Mouse (Mus musculus) cerebral cortex, adult 2 months (tissue): ENCODE data around the gene Dlx5.

Experiments used
- WGBS: fragments of 180-500 bp; shearing (Covaris S2); methylation state at CpG from one replicate; pipeline ENCODE4 v1.1.7; 2018; 5-methylcytosine and 5-hydroxymethylcytosine counted together

Gene Dlx5

GRCm38 (mm10) chr6:6859950-6860410 lies 21.9 kb downstream of the Dlx5 start:
- 3% methylated on average over 21 of the region's 21 CpGs for WGBS

GRCm38 (mm10) chr6:6859111-6859949 lies 22.6 kb downstream of the Dlx5 start:
- 7% methylated on average over 19 of the region's 19 CpGs for WGBS

DNA sequence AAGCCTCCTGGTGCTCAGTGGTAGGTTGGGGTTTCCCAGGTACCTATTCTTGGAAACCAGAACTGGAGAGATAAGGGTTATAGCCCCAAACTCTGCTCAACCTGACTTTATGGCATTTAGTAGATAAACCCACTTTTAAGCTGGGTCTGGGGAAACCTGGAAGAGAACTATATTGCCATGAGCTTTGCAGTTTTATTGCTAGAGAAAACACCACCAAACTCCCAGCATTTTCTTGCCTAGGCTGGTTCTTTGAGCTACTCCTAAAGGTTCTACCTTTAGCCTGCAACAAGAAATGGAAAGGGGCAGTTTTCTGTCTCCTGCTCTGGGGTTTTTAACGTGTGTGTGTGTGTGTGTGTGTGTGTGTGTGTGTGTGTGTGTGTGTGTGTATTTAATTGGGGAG lies 23.3 kb downstream of the Dlx5 start:
- WGBS, result 5% methylated on average over 1 of the region's 1 CpGs

- 16% methylated on average over 2 of the region's 2 CpGs for WGBS
These were observed 24.1 kb downstream of the Dlx5 start for GRCm38 (mm10) chr6:6857766-6858165.

GRCm38 (mm10) chr6:6856881-6857280 lies 25.0 kb downstream of the Dlx5 start:
- 10% methylated on average over 4 of the region's 4 CpGs for WGBS

DNA sequence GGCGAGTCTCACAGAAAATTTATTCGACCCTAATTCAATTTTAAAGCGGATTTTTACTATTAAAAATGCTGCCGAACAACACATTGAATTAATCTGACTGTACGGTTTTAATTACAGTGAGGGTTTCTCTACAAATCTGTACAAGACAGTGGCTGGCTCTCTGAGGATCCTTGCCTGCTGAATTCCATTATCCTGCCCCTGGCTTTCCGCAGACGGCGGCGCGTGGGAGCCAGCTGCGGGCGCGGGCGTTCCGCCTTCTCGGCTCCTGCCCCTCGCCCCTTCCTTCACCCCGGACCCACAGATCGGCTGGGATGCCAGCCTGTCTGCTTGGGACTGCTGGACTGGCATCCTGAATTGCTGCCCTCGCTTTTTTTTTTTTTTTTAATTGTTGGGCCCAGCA lies 25.6 kb downstream of the Dlx5 start:
- 3% methylated on average over 20 of the region's 20 CpGs for WGBS

GRCm38 (mm10) chr6:6855746-6856185 lies 26.1 kb downstream of the Dlx5 start:
- WGBS, result 4% methylated on average over 10 of the region's 10 CpGs

DNA sequence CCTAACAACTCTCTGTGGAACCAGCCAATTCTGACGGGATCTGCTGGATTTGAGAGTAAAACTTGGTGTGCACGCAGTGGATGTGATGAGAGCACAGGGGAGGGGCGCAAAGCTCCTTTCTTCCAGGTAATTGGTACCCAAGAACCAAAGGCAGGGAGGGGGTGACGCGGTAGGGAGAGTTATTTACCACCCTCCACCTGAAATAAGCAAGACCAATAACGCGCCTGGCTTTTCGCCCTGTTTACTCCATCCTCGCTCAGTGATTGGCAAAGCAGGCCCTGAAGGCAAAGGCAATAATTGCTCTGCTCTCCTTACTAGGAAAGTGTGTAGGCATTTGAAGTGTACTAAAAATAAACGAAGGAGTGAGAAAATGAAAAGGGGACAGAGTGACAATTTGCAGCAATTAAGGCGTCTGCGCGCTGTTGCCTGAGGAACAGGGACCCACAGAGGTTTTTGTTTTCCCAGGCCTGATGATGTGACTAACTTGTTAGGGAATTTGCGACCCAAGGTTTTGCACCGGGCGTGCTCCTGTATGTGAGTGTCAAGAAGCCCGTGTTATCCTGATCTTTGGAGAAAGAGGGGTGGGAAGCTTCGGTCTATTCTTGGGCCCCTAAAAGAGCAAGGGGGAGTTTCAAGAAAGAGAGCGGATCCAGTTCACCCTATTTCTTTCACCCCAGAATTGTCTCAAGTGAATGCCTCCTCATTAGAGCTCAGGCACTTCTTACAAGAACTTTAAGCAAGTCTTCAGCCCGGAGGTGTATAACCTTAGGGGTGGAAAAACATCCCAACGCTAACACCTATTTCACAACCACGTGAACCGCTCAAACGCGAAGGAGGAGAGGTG lies 26.8 kb downstream of the Dlx5 start:
- 4% methylated on average over 25 of the region's 25 CpGs for WGBS

DNA sequence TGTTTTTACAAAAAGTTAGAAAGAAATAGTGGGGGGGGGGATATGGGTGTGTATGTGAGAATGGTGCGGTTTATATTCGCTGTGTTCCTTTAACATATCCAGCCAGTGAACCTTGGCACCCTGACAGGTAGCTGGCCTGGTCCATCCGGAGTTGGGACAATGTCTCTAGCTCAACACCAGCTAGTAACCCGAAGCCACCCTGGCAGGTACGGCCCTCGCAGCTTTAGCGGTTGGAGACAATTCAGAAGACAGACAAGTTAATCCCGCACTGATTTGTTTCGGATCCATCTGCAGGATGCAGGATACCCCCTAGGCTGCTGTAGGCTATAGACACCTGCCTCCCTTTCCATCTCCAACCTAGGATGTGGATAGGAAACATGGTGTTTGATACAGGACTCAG lies 27.7 kb downstream of the Dlx5 start:
- WGBS, result 10% methylated on average over 9 of the region's 9 CpGs

GRCm38 (mm10) chr6:6852944-6853343 lies 28.9 kb downstream of the Dlx5 start:
- 73% methylated on average over 3 of the region's 3 CpGs for WGBS

- WGBS, result 23% methylated on average over 10 of the region's 10 CpGs
These were observed 30.7 kb downstream of the Dlx5 start for GRCm38 (mm10) chr6:6851166-6851565.

GRCm38 (mm10) chr6:6850324-6851060 lies 31.4 kb downstream of the Dlx5 start:
- WGBS, result 6% methylated on average over 26 of the region's 26 CpGs

DNA sequence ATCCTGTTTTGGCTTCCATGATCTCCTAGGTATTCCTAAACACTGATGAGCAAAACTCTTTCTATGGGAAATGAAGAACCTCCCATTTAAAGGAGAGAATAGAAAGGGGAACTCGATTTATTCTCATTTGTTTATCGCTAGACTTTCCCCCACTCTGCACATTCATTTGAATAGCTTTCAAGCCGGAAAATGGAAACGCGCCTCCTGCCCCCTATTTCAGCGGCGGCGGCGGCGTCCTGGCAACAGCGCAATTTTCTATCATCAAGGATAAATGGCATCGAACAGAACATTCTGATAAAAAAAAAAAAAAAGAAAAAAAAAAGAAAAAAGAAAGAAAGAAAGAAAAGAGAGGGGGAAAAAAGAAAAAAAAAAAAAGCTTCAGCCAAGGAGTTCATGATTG lies 32.1 kb downstream of the Dlx5 start:
- WGBS, result 6% methylated on average over 12 of the region's 12 CpGs

DNA sequence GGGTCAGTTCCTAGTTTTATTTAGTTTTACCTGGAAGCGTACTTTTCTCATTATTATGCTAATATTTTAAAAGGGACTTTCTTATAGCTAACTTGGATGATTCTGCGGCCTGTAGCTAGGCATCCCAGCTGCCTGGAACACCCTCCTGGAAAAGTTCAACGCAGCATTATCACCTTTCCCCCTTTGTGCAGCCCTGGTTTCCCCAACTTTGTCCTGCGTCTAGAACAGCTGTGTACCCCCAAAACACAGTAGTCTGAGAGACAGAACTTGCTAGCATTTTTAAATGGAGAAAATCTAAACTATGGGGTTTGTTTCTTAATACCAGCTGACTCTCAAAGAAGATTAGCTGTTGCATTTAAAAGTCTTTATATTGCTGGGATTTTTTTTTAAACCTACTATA lies 33.3 kb downstream of the Dlx5 start:
- 40% methylated on average over 4 of the region's 4 CpGs for WGBS

DNA sequence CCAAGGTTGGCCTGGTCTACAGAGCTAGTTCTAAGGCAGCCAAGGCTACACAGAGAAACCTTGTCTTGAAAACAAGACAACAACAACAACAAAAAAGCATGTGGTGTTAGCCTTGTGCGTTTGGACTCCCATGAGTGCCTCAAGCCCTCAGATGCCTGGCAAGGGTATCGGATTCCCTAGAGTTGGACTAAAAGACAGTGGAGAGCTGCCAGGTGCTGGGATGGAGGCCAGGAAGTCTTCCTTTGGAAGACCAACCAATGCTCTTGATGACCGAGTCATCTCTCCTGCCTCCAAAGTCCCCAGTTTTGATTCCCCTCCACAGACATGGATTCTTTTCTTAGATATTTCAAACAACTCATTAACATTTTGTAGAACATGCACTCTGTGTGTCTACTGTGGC lies 48.6 kb downstream of the Dlx5 start:
- 80% methylated on average over 3 of the region's 3 CpGs for WGBS

DNA sequence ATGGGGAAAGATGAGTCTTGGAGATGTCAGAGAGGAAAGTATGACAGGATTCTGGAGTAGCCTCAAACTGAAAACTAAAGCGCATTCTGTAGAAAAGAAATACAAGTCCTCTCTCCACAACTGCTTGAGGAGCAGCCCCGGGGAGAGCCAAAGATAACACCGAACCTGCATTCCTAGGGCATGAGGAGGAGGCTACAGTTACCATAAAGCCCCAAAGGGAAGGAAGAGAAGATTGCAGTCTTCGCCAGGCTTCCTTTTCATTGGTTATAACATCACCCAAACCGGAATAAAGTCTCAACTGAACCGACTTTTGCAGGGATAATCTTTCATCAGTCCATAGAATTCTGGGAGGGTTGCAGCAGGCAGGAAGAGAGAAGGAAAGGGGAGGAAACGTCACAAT lies 51.4 kb downstream of the Dlx5 start:
- 72% methylated on average over 7 of the region's 7 CpGs for WGBS
